Mouse (Mus musculus) heart, adult 2 months (tissue): ENCODE data around the gene Gm11032. TPM values are rescaled to one million over a fixed set of nuclear protein-coding genes. Genes with fewer than 3 reads are reported as not detected.
"Not testable (repeated sequence)": the region's sequence is repeated elsewhere in the genome, so short reads cannot be mapped to it uniquely, and the experiment has no call there.

Experiments used
- DNase-seq, 2 experiments: peaks; one replicate each; pipeline ENCODE4 v3.0.0; 2021
- H3K27ac ChIP-seq: fragments of 200-600 bp; 2 replicates; pipeline ENCODE4 v1.8.1; 2022
- H3K27me3 ChIP-seq: fragments of 200-500 bp; 2 replicates; pipeline ENCODE4 v1.6.1; 2012; ENCODE audit warnings: mild to moderate bottlenecking, low read length, inconsistent platforms, mixed read lengths; ENCODE audit not compliant: control insufficient read depth, insufficient read depth
- H3K36me3 ChIP-seq: fragments of 200-500 bp; 2 replicates; pipeline ENCODE4 v1.6.1; 2012; ENCODE audit warnings: low read length, inconsistent platforms; ENCODE audit not compliant: control insufficient read depth, insufficient read depth
- H3K4me1 ChIP-seq: fragments of 200-500 bp; 2 replicates; pipeline ENCODE4 v1.6.1; 2011; ENCODE audit warnings: low read length; ENCODE audit not compliant: control insufficient read depth, insufficient read depth
- H3K4me3 ChIP-seq: fragments of 200-600 bp; 2 replicates; pipeline ENCODE4 v1.8.1; 2022
- H3K79me2 ChIP-seq: fragments of 200-500 bp; replicated peaks from 2 replicates; pipeline ENCODE4 v1.6.1; 2012; ENCODE audit warnings: mild to moderate bottlenecking, inconsistent platforms, low read length, moderate library complexity, mixed read lengths; ENCODE audit not compliant: control insufficient read depth, insufficient read depth
- H3K9ac ChIP-seq: fragments of 200-500 bp; 2 replicates; pipeline ENCODE4 v1.6.1; 2012; ENCODE audit warnings: low read depth, mild to moderate bottlenecking, control low read depth, inconsistent platforms, low read length, mixed read lengths
- CTCF ChIP-seq: fragments of 200-600 bp; IDR thresholded peaks from 2 replicates; pipeline ENCODE4 v1.8.1; 2022; ENCODE audit warnings: antibody characterized with exemption, mild to moderate bottlenecking, moderate library complexity
- EP300 ChIP-seq: fragments of 200-500 bp; IDR thresholded peaks from 2 replicates; pipeline ENCODE4 v1.6.1; 2011; ENCODE audit warnings: low read depth, low read length, control low read depth; ENCODE audit not compliant: insufficient read depth
- POLR2A ChIP-seq: fragments of 200-500 bp; IDR thresholded peaks from 2 replicates; pipeline ENCODE4 v1.6.1; 2011; ENCODE audit warnings: mild to moderate bottlenecking, low read depth, low read length, control low read depth; ENCODE audit not compliant: insufficient read depth
- WGBS: fragments of 180-500 bp; shearing (Covaris S2); methylation state at CpG from one replicate; pipeline ENCODE4 v1.1.7; 2018; 5-methylcytosine and 5-hydroxymethylcytosine counted together
- intact Hi-C: fragments of 180-260 bp; cut with DNase I; formaldehyde crosslinking; loops from one replicate; pipeline ENCODE4 v1.15.1; 2025
- long read RNA-seq: library from polyadenylated mRNA; stranded (forward); transcript quantifications from one replicate; pipeline ENCODE4 v2.0.0, GENCODE M21; 2021
- polyA plus RNA-seq: library from polyadenylated mRNA; depleted of rRNA; stranded (reverse); fragments of >200 nt; gene quantifications from 2 replicates; pipeline ENCODE4 v1.2.3, GENCODE M21; 2012; rRNA removed
- total RNA-seq, 2 experiments: library from RNA; stranded (reverse); gene quantifications; 2 replicates each; pipeline ENCODE4 v1.2.3; 2021

Gm11032 gene
- total RNA-seq, result not detected
- polyA plus RNA-seq, result not detected in 2 replicates
- long read RNA-seq, result 0 reads

DNA sequence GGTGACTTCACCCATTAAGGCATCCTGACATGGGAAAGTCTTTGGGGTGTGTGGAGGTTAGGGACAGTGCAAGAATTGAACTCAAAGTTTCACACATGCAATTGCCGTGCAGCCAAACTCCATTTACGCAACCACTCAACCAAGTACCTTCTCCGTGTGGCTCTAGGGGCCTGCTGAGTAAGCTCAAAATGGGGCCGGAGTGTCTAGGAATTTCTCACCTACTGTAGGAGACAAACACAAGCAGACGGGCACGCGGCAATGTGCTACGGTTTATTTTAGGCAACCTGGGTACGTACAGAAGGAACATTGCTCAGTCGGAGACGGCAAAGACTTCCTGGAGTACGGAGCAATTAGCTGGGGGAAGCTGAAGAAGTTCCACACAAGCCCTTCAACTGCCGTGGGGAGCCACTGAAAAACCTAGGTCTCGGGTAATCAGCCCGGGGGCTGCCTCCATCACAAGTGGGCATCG lies at the start of gene Gm11032:
Gene Gm11032 (plus strand): TSS at position 51 of the 469 bp plus-strand sequence.
- Histone ChIP-seq H3K36me3 (no peaks in the 10 kb centered on the region), H3K9ac (peak within 1 kb of the TSS; percentile 19), H3K4me3 (peak within 1 kb of the TSS; percentile 43), H3K27me3 (no peaks in the 10 kb centered on the region), H3K79me2 (no peaks in the 10 kb centered on the region), H3K27ac (peak within 1 kb of the TSS; percentile 42), H3K4me1 (peaks cover 7% of the 10 kb centered on the region)
- no peak for DNase-seq
- WGBS, result 28% methylated on average over 16 of the region's 16 CpGs
- TF ChIP-seq POLR2A (no peak), EP300 (no peak), CTCF (no peak)
- intact Hi-C loops, result no loop called here

DNA sequence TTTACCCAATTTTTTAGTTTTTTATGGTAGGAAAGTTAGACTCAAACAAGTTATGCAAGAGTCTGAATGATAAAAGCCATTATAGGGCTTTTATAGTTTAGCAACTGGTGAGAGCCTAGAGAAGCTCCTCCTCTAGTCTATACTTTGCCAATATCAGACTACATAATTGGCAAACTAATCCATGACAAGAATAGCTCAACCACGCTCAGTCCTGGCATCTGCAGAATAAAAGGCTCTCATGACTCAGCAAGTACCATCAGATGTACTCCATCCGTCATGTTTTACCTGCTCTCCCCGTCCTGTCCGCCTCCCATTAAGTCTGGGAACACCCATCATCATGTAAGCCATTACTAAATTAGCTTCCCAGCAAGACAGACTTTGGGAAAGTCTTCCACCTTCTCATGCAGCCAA lies 48.4 kb upstream of the Gm11032 start:
- Histone ChIP-seq H3K27ac (peak overlapping the region; percentile 50), H3K4me3 (no peak overlapping the region), H3K27me3 (no peaks in the 10 kb centered on the region), H3K4me1 (peaks cover 8% of the 10 kb centered on the region), H3K36me3 (peaks cover 7% of the 10 kb centered on the region; the same call in 1 of the 2 replicates), H3K9ac (no peak overlapping the region), H3K79me2 (peaks cover 8% of the 10 kb centered on the region)
- 46% methylated on average over 4 of the region's 4 CpGs for whole genome bisulfite sequencing
- peak in 1 of 2 experiments; percentile 34 for DNase-seq
- TF ChIP-seq EP300 (no peak), POLR2A (no peak), CTCF (no peak)
- intact Hi-C loops, result no loop called here

DNA sequence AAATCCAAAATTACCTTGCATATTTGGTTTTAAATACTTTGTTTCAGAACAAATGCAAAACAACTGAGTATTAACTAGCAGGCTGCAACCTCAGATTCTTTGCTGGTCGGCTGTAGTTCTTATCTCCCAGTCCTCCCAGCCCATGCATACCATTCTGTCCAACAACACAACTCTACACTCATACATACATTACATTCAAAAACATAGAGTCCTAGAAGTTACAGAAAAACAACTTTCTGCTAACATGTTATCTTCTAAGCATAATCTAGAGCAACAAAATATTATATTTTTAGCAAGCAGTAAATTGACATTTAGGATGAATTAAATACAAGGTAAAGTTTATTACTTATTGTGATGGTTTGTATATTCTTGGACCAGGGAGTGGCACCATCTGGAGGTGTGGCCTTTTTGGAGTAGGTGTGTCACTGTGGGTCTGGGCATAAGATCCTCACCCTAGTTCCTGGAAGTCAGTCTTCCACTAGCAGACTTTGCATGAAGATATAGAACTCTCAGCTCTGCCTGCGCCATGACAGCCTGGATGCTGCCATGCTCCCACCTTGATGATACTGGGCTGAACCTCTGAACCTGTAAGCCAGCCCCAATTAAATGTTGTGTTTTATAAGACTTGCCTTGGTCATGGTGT lies 43.7 kb upstream of the Gm11032 start:
- peaks cover 11% of the 10 kb centered on the region for H3K36me3 ChIP-seq
- DNase-seq, H3K9ac ChIP-seq, H3K79me2 ChIP-seq, H3K27ac ChIP-seq, H3K4me3 ChIP-seq, H3K27me3 ChIP-seq, intact Hi-C loops: not testable (repeated sequence)
- 66% methylated on average over 2 of the region's 2 CpGs for WGBS
- peaks cover 10% of the 10 kb centered on the region for H3K4me1 ChIP-seq

DNA sequence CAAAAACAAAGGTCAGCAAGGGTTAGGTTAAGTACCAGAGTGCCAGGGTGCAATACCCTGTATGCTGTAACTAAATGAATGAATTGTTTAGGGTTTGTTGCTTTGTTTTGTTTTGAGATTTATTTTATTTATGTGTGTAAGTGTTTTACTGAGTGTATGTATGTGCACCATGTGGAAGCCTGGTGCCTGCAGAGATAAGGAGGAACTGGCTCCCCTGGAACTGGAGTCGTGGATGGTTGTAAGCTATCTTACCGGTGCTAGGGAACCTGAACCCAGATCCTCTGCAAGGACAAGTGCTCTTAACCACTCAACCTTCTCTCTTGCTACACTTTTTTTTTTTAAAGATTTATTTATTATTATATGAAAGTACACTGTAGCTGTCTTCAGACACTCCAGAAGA lies 42.8 kb upstream of the Gm11032 start:
- Histone ChIP-seq H3K4me3 (no peak overlapping the region), H3K4me1 (peaks cover 9% of the 10 kb centered on the region), H3K27ac (no peak overlapping the region), H3K9ac (no peak overlapping the region), H3K36me3 (peaks cover 10% of the 10 kb centered on the region), H3K79me2 (peaks cover 5% of the 10 kb centered on the region), H3K27me3 (no peaks in the 10 kb centered on the region)
- no peak for DNase-seq
- TF ChIP-seq POLR2A (no peak), EP300 (no peak), CTCF (no peak)
- intact Hi-C loops, result no loop called here
- WGBS, result 67% methylated on average over 2 of the region's 2 CpGs

DNA sequence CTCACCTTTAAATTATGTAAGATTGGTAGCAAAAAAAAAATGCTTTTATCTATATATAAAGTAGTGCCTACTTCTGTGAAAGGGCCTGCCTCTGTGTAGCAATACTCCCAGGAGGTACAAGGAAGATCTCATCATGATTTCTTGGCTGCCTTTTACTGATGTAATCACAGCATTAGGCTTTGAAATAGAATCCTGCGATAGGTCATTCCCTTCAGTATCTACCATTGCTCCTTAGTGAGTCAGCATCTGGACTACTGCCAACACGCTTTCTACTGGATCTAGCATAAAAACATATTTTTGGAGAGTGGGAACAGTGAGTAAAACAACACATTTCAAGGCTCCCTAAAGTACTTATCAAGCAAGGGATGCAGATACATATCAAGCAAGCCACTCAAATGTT lies 41.2 kb upstream of the Gm11032 start:
- intact Hi-C loops, result no loop called here
- no peak for TF ChIP-seq EP300
- TF ChIP-seq CTCF, result no peak
- no peak for TF ChIP-seq POLR2A
- peak; percentile 45 to 47 for DNase-seq
- Histone ChIP-seq H3K4me1 (peaks cover 9% of the 10 kb centered on the region), H3K27me3 (no peaks in the 10 kb centered on the region), H3K79me2 (peaks cover 5% of the 10 kb centered on the region), H3K27ac (no peak overlapping the region), H3K9ac (no peak overlapping the region), H3K36me3 (peaks cover 9% of the 10 kb centered on the region), H3K4me3 (no peak overlapping the region)
- WGBS, result 16% methylated on average over 2 of the region's 2 CpGs

DNA sequence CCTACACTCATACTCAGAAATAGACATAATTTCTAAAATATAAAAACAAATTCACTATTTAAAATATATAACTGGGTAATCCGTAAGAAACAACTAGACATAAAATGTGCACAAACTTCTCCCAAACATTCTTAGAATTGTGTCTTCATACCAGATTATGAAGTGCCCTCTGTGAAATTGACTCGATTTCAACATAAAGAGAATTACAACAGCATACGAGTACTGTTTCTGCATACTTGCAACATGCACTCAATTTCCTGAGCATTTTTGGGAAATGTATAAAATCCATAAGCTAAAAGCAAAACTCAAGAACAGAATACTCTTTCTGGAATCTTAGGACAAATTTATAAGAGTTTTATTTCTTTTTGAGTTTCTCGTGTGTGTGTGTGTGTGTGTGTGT lies 28.1 kb upstream of the Gm11032 start:
- H3K4me3 ChIP-seq, result no peak overlapping the region
- H3K27ac ChIP-seq, result no peak overlapping the region
- H3K79me2 ChIP-seq, result peaks cover 4% of the 10 kb centered on the region
- peaks cover 24% of the 10 kb centered on the region for H3K36me3 ChIP-seq
- peaks cover 15% of the 10 kb centered on the region for H3K4me1 ChIP-seq
- intact Hi-C loops, result loop anchor here (5.0 kb wide), 2 partner anchors 60 to 110 kb away; partner anchors contain the start of genes Uqcr10 and Zmat5
- no peak overlapping the region for H3K9ac ChIP-seq
- WGBS, result 66% methylated on average over 4 of the region's 4 CpGs
- no peak for DNase-seq
- TF ChIP-seq POLR2A (no peak), CTCF (no peak), EP300 (no peak)
- H3K27me3 ChIP-seq, result no peaks in the 10 kb centered on the region
